Mouse (Mus musculus) forebrain, embryonic 14.5 days (tissue): Measurements from ENCODE around the gene Cd151. TPM values are rescaled to one million over a fixed set of nuclear protein-coding genes. Genes with fewer than 3 reads are reported as not detected.
"Not testable (repeated sequence)": the region's sequence is repeated elsewhere in the genome, so short reads cannot be mapped to it uniquely, and the experiment has no call there.

Experiments used
- ATAC-seq: fragments of 200-750 bp; cut with Nextera tagmentation; 2 replicates; pipeline ENCODE4 v1.8.0; 2017; ENCODE audit warnings: mild to moderate bottlenecking, moderate library complexity
- DNase-seq: peaks from one replicate; pipeline ENCODE4 v3.0.0-alpha.2; 2015; ENCODE audit warnings: low spot score
- H3K27ac ChIP-seq: fragments of 300-500 bp; sonication (generic); 2 replicates; pipeline ENCODE4 v1.5.1; 2014; ENCODE audit warnings: low read depth, mild to moderate bottlenecking, control low read depth, low read length, moderate library complexity
- H3K27me3 ChIP-seq: fragments of 300-500 bp; sonication (generic); replicated peaks from 2 replicates; pipeline ENCODE4 v1.6.1; 2014; ENCODE audit warnings: low read length, control low read depth, mixed read lengths; ENCODE audit not compliant: control insufficient read depth, insufficient read depth
- H3K36me3 ChIP-seq: fragments of 300-500 bp; sonication (generic); 2 replicates; pipeline ENCODE4 v1.6.1; 2014; ENCODE audit warnings: low read length, control low read depth; ENCODE audit not compliant: control insufficient read depth, insufficient read depth
- H3K4me1 ChIP-seq: fragments of 300-500 bp; sonication (generic); 2 replicates; pipeline ENCODE4 v1.6.1; 2014; ENCODE audit warnings: antibody characterized with exemption, low read length, control low read depth; ENCODE audit not compliant: control insufficient read depth, insufficient read depth
- H3K4me2 ChIP-seq: fragments of 300-500 bp; sonication (generic); 2 replicates; pipeline ENCODE4 v1.6.1; 2014; ENCODE audit warnings: mild to moderate bottlenecking, control low read depth, low read length
- H3K4me3 ChIP-seq: fragments of 300-500 bp; sonication (generic); 2 replicates; pipeline ENCODE4 v1.5.1; 2014; ENCODE audit warnings: low read depth, low read length, control low read depth
- H3K9ac ChIP-seq: fragments of 300-500 bp; sonication (generic); 2 replicates; pipeline ENCODE4 v1.6.1; 2014; ENCODE audit warnings: mild to moderate bottlenecking, low read length, control low read depth, moderate library complexity
- H3K9me3 ChIP-seq: fragments of 300-500 bp; sonication (generic); replicated peaks from 2 replicates; pipeline ENCODE4 v1.6.1; 2016; ENCODE audit warnings: low read length, control low read depth, mixed read lengths; ENCODE audit not compliant: control insufficient read depth
- WGBS: fragments of 180-500 bp; shearing (Covaris S2); extraction: QIAGEN DNeasy Blood & Tissue Kit; methylation state at CpG from one replicate; pipeline ENCODE4 v1.1.7; 2014; 5-methylcytosine and 5-hydroxymethylcytosine counted together
- polyA plus RNA-seq: library from polyadenylated mRNA; unstranded; fragments of >200 nt; fragmentation: Nextera tagmentation; extraction: Ambion mirVana; gene quantifications from 2 replicates; pipeline ENCODE4 v1.2.1, GENCODE M21; 2014

Cd151 gene
- polyA plus RNA-seq, 1 experiment from 2014 or later, result 60.4 TPM

DNA sequence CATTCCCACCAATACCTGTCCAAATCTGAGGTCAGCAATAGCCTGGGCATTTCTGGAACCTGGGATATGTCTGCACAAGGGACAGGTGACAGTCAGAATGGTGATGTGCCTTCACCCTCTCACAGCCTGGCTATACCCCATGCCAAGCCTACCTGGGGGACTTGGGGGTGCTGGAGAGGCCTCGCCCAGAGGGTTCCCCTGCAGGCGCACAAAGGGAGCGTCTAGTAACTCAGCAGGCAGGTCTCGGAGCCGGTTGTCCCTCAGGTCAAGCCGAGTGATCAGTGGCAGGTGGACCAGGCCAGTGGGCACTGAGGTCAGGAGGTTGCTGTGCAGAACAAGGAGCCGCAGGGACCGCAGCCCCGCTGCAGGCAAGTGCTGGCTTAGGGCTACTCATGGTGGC lies 25.7 kb upstream of the Cd151 start:
- H3K36me3 ChIP-seq, result peaks cover 21% of the 10 kb centered on the region
- no peak overlapping the region for H3K4me2 ChIP-seq
- no peaks in the 10 kb centered on the region for H3K9me3 ChIP-seq
- no peak overlapping the region for H3K9ac ChIP-seq
- no peak overlapping the region for H3K27ac ChIP-seq
- no peak for DNase-seq
- peaks cover 15% of the 10 kb centered on the region for H3K4me1 ChIP-seq
- 0 out of 2 replicates have a peak, but pooled peaks cover 2% of the 10 kb centered on the region for H3K27me3 ChIP-seq
- no peak for ATAC-seq
- 95% methylated on average over 9 of the region's 9 CpGs for WGBS
- no peak overlapping the region for H3K4me3 ChIP-seq

DNA sequence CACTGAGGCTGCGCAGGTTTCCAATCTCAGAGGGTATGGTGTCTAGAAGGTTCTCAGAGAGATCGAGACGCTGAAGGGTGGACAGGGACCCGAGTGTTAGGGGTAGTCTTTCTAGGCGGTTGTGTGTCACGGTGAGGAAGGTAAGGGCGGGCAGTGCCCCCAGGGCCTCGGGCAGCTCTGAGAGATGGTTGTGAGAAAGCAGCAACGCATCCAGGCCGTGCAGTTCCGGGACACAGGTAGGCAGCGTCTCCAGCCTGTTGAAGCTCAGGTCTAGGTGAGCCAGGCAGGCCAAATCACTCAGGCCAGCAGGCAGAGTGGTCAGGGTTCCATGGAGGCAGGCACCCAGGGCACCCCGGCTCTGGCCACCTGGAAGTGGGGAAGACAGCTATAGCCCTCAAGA lies 25.0 kb upstream of the Cd151 start:
- H3K36me3 ChIP-seq, result peaks cover 21% of the 10 kb centered on the region
- 92% methylated on average over 13 of the region's 13 CpGs for WGBS
- no peak overlapping the region for H3K27ac ChIP-seq
- ATAC-seq (no peak), DNase-seq (no peak)
- H3K9me3 ChIP-seq, result no peaks in the 10 kb centered on the region
- 0 out of 2 replicates have a peak, but pooled peaks cover 2% of the 10 kb centered on the region for H3K27me3 ChIP-seq
- peak overlapping the region; percentile 66; the same call in 1 of the 2 replicates for H3K9ac ChIP-seq
- H3K4me1 ChIP-seq, result peaks cover 14% of the 10 kb centered on the region
- H3K4me3 ChIP-seq, result peak overlapping the region; percentile 0; the same call in 1 of the 2 replicates
- peak overlapping the region; percentile 73 for H3K4me2 ChIP-seq

DNA sequence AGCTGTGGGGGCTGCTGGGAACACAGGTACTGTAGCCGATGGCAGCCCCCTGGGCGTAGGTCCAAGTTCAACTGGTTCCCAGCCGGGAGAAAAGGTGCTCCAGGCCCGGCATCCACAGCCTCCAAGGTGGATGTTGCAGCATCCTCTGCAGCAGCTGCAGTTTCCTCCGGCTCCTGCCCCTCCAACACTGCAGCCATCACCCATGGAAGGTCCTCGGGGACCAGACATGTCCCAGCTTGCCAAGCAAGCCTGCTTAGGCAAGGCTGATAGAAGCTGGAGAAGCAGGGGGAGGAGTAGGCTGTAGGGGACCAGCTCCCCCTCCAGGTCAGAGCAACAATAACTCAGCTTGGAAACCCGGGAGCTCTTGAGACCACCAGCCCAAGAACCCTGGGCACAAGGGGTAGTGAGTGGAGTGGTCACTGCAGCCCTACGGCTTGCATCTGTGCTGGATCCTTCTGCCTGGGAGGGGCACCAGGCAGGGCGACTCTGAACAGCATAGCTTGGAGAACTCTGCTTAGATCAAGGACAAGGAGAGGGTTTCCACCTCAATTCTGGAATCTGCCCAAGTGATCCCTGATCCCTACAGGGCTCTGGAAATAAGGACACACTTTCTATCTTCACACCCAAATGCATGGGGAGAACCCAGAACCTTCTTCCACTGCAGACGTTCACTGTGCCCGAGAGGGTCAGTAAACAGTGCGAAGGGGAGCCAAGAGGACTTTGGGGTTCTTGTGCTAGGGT lies 23.9 kb upstream of the Cd151 start:
- Histone ChIP-seq H3K36me3 (peaks cover 20% of the 10 kb centered on the region), H3K4me1 (peaks cover 16% of the 10 kb centered on the region), H3K4me3 (peak overlapping the region; percentile 35), H3K9ac (peak overlapping the region; percentile 66), H3K27me3 (0 out of 2 replicates have a peak, but pooled peaks cover 2% of the 10 kb centered on the region), H3K27ac (peak overlapping the region; percentile 27; the same call in 1 of the 2 replicates), H3K4me2 (peak overlapping the region; percentile 73), H3K9me3 (no peaks in the 10 kb centered on the region)
- WGBS, result 17% methylated on average over 12 of the region's 12 CpGs
- ATAC-seq (no peak), DNase-seq (peak; percentile 60)

DNA sequence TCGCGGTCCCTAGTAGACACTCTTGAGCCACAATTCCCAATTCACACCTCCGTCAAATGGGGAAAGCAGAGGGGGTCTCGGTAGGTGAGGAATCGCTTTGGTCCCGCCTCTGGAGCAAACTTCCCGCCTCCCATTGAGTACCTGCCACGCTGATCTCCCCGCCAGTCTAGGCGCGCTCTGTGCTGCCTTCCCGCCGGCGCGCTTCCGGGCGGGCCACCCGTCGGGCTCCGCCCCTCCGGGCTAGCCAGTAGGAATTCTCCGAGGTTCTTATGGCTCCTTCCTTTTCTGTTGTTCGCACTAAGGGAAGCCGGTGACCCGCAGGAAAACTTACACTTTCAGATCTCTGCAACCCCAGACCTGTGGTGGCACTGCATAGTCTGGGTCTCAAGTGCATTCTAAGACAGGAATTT lies 23.4 kb upstream of the Cd151 start, which contains the start of gene Pidd1:
Pidd1 (minus strand) TSS at position 198 of the 410 bp plus-strand sequence.
- Histone ChIP-seq H3K36me3 (peaks cover 20% of the 10 kb centered on the region), H3K4me3 (peak within 1 kb of the TSS; percentile 35), H3K4me2 (peak within 1 kb of the TSS; percentile 73), H3K9me3 (no peaks in the 10 kb centered on the region), H3K9ac (peak within 1 kb of the TSS; percentile 66), H3K4me1 (peaks cover 21% of the 10 kb centered on the region), H3K27ac (peak within 1 kb of the TSS; percentile 27; the same call in 1 of the 2 replicates), H3K27me3 (0 out of 2 replicates have a peak, but pooled peaks cover 2% of the 10 kb centered on the region)
- WGBS, result under 1% methylated on average over 25 of the region's 25 CpGs
- DNase-seq, result peak; percentile 81
- peak; percentile 54 for ATAC-seq

DNA sequence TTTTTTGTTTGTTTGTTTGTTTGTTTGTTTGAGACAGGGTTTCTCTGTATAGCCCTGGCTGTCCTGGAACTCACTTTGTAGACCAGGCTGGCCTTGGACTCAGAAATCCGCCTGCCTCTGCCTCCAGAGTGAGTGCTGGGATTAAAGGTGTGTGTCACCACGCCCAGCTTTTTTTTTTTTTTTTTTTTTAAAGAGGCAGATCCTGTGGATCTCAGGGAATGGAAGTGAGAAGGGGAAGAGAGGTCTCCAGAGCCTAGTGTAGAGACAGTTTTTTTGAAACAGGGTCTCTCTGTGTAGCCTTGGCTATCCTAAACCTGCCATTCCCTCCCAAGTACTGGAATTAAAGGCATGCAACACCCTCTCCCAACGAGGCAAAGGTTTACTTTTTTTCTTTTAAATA lies 20.8 kb upstream of the Cd151 start:
- H3K4me1 ChIP-seq, result peaks cover 22% of the 10 kb centered on the region
- not testable (repeated sequence) for DNase-seq, H3K4me3 ChIP-seq, H3K27ac ChIP-seq, H3K27me3 ChIP-seq, H3K9ac ChIP-seq, ATAC-seq, H3K9me3 ChIP-seq
- H3K36me3 ChIP-seq, result peaks cover 22% of the 10 kb centered on the region
- peak overlapping the region; percentile 87 for H3K4me2 ChIP-seq
- WGBS, result 84% methylated on average over 3 of the region's 3 CpGs

DNA sequence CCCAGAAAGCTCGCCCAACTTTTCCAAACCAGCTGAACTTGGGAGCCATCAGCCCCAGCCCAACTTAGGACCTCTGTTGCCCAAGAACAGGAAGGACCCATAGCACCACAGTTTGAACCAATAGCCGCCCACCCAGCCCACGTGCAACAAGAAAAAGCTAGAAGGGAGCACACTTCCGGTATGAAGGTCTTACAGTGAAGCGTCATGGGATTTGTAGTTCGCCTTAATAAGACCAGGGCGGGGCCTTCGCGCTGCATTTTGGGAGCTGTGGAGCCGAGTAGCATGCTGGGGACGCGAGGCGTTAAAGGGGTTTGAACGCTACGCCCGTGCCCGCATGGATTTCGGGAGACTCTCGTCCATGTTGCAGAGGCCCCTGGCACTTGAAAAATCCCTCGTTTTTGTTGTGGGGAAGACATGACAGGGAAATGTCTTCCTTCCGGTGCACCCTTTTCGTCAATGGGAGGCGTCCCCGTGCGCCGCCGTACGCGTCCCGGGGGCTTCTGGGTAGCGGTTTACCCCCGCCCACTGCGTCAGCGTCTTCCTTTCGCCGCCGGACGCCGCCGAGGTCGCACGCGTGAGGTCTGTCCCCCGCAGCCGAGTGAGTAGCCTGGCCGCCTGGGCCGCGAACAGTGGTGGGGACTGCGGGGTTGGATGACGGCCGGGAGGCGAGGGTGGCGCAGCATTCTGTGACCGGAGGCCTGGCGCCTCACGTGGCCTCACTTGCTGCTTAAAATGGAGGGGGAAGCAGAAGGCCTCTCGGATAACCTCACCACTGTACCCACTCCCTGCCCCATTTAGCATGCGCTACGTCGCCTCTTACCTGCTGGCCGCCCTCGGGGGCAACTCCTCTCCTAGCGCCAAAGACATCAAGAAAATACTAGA lies 19.8 kb upstream of the Cd151 start, which contains the start of gene Rplp2:
Rplp2 (plus strand) TSS at position 261 of the 882 bp plus-strand sequence.
- Histone ChIP-seq H3K9ac (peak within 1 kb of the TSS; percentile 86), H3K4me2 (peak within 1 kb of the TSS; percentile 87), H3K36me3 (peaks cover 32% of the 10 kb centered on the region), H3K27ac (peak within 1 kb of the TSS; percentile 86), H3K27me3 (0 out of 2 replicates have a peak, but pooled peaks cover 2% of the 10 kb centered on the region), H3K4me1 (peaks cover 22% of the 10 kb centered on the region), H3K9me3 (no peaks in the 10 kb centered on the region), H3K4me3 (peak within 1 kb of the TSS; percentile 81)
- ATAC-seq, result peak; percentile 95
- WGBS, result under 1% methylated on average over 63 of the region's 63 CpGs
- DNase-seq, result peak; percentile 97

DNA sequence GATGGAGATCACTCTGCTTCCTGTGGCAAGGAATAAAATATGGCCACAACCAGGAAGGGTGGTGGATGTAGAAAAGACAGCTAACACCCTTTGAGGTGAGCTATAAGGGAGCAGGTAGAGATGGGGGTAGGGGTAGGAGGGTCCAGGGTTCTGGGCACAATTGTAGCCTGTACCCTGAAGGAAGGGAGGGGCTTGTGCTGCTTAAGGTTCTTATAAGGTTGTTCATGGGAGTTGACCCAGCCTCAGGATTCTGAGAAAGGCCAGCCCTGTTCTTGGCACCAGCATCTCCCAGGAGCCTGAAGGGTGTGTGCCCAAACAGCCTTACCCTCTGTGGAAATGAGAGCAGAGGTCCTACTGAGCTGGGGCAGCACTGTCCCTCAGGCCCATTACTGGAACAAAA lies 15.3 kb upstream of the Cd151 start:
- Histone ChIP-seq H3K27ac (no peak overlapping the region), H3K4me3 (no peak overlapping the region)
- no peak for ATAC-seq

DNA sequence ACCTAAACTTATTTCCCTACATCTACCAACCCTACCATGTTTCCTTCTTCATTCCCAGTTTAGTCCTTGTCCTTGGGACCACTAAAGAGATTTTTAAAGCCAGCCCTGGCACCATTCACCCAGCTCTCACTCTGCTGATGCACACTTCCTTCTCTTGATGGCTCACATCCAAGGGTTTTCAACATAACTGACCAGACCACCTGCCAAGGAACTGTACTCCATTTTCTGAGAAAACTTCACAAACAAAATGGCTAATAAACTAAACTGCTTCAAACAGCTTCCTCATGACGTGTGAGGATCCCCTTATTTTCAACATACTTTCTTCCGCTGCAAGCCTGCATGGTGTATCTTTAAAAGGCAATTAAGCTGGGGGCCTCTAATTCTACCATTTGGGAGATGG lies 13.6 kb upstream of the Cd151 start:
- Histone ChIP-seq H3K27me3 (no peaks in the 10 kb centered on the region), H3K36me3 (peaks cover 41% of the 10 kb centered on the region), H3K4me3 (no peak overlapping the region), H3K27ac (no peak overlapping the region), H3K4me1 (peaks cover 11% of the 10 kb centered on the region), H3K9me3 (no peaks in the 10 kb centered on the region), H3K4me2 (no peak overlapping the region), H3K9ac (no peak overlapping the region)
- ATAC-seq (no peak), DNase-seq (no peak)
- WGBS, result 74% methylated on average over 2 of the region's 2 CpGs

More for the DNA sequence above, 15.3 kb upstream of the Cd151 start:
- Histone ChIP-seq H3K4me1 (peaks cover 16% of the 10 kb centered on the region), H3K4me2 (no peak overlapping the region), H3K36me3 (peaks cover 36% of the 10 kb centered on the region), H3K9ac (no peak overlapping the region), H3K27me3 (no peaks in the 10 kb centered on the region), H3K9me3 (no peaks in the 10 kb centered on the region)
- no peak for DNase-seq
